Mouse (Mus musculus) MEL (cell line): ENCODE data around the gene Rnf32.

ENCODE experiments used
- CTCF ChIP-seq, 3 experiments: IDR thresholded peaks in 2 of 3; conservative IDR thresholded peaks in 1 of 3; 2 replicates each; pipeline ENCODE4 v1.5.1; 2011 to 2012; ENCODE audit warnings: low read length in 3 of 3, low read depth in 2 of 3, mild to moderate bottlenecking in 2 of 3, improper control_type of control experiment in 1 of 3, inconsistent platforms in 1 of 3, mixed read lengths in 1 of 3, moderate library complexity in 1 of 3; ENCODE audit not compliant: control insufficient read depth in 1 of 3, insufficient read depth in 1 of 3, poor library complexity in 1 of 3, severe bottlenecking in 1 of 3
- ELF1 ChIP-seq: IDR thresholded peaks from 2 replicates; pipeline ENCODE4 v1.6.1; 2014; ENCODE audit warnings: low read depth, mild to moderate bottlenecking, inconsistent platforms, low read length, improper control_type of control experiment, moderate library complexity
- GATA1 ChIP-seq: IDR thresholded peaks from 2 replicates; pipeline ENCODE4 v1.6.1; 2011; ENCODE audit warnings: low read depth, low read length, improper control_type of control experiment
- MAFK ChIP-seq: IDR thresholded peaks from 2 replicates; pipeline ENCODE4 v1.6.1; 2011; ENCODE audit warnings: low read depth, mild to moderate bottlenecking, low read length, improper control_type of control experiment, borderline replicate concordance
- MAX ChIP-seq: IDR thresholded peaks from 2 replicates; pipeline ENCODE4 v1.6.1; 2011; ENCODE audit warnings: low read length, improper control_type of control experiment
- POLR2A ChIP-seq, 2 experiments: IDR thresholded peaks; 2 replicates each; pipeline ENCODE4 v1.6.1; 2011 to 2012; ENCODE audit warnings: low read length in 2 of 2, mild to moderate bottlenecking in 2 of 2, control low read depth in 1 of 2, improper control_type of control experiment in 1 of 2, low read depth in 1 of 2, moderate library complexity in 1 of 2; ENCODE audit not compliant: control insufficient read depth in 1 of 2, insufficient read depth in 1 of 2, poor library complexity in 1 of 2

GRCm38 (mm10) chr5:29217997-29218396 lies 22.2 kb downstream of the Rnf32 start:
- TF ChIP-seq CTCF (IDR thresholded peaks at IDR 0.05 in 2 of 3, conservative IDR thresholded peaks at IDR 0.05 in 1 of 3; ENCODE audit: control insufficient read depth in 1 of 3, insufficient read depth in 1 of 3, low read depth in 2 of 3, low read length in 3 of 3, poor library complexity in 1 of 3, severe bottlenecking in 1 of 3) (no peak), MAX (no peak), POLR2A (IDR thresholded peaks at IDR 0.05; ENCODE audit: control insufficient read depth in 1 of 2, insufficient read depth in 1 of 2, low read depth in 1 of 2, low read length in 2 of 2, poor library complexity in 1 of 2) (no peak), GATA1 (no peak), ELF1 (no peak), MAFK (no peak)
